In the genomic region with DNA sequence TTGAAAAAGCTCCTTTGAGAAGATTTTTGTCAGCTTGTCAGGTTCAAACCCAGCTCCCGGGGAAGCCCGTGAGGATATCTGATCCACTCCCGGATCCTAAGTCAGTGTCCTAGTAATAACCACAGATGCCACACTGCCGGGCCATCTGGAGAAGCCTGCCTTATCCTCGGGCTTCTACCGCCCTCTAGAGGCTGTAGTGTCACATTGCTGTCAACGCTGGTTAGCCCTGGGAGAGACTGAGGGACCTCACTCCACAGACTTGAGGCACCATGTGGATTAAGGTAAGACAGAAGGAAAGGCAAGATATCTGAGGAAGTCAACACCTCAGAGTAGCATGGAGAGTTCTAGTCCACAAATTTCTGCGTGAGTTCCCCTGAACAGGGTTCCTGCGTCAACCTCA, we compare ENCODE assay signal across 8 mouse cellular contexts.
A peak's percentile ranks its signal among the peaks of the same experiment; 100 is the strongest.
DNase-seq lines count a peak whose midpoint lies in the region; ATAC-seq and TF ChIP-seq lines count a peak whose summit lies in the region.

No protein-coding gene starts in this region.

- H3K4me3 ChIP-seq in gastrocnemius, adult 2 months = no peak overlapping the region; the same call in 1 of the 2 replicates
- H3K4me3 ChIP-seq in hindbrain, embryonic 16.5 days (ENCODE audit: low read length) = no peak overlapping the region

- peak overlapping the region; percentile 71; the same call in 1 of the 2 replicates for H3K27ac ChIP-seq in gastrocnemius, adult 2 months
- no peak overlapping the region for H3K27ac ChIP-seq in hindbrain, embryonic 16.5 days (ENCODE audit: low read depth, low read length)

- intact Hi-C loops in gastrocnemius, adult 2 months (cut with DNase I) = loop anchor here (1.0 to 10.0 kb wide), 6 partner anchors 78 to 579 kb away; a partner anchor contains a TSS

- ATAC-seq in hindbrain, embryonic 16.5 days = peak; percentile 95
- ATAC-seq in megakaryocyte, adult 5-6 weeks (ENCODE audit: poor library complexity, severe bottlenecking) = peak; percentile 84

- no peaks in the 10 kb centered on the region for H3K9me3 ChIP-seq in hindbrain, embryonic 16.5 days (ENCODE audit: control insufficient read depth, low read length)

- peak; percentile 50 for DNase-seq in ZHBTc4 (ENCODE audit: low read depth, low spot score)
- peak; percentile 84 to 88 for DNase-seq in cerebellum, postnatal 25 days
- DNase-seq in gastrocnemius, adult 2 months = peak; percentile 84
- peak; percentile 80 to 84 for DNase-seq in layer of hippocampus, postnatal 36 days
- peak; percentile 87 to 91 for DNase-seq in right cerebral cortex, postnatal 10 days (ENCODE audit: low spot score in 2 of 2)
- DNase-seq in yolk sac, embryonic 10.5 days (ENCODE audit: low spot score) = peak; percentile 61

- H3K36me3 ChIP-seq in hindbrain, embryonic 16.5 days (ENCODE audit: control insufficient read depth, insufficient read depth, low read length) = no peaks in the 10 kb centered on the region

- 11% methylated on average over 9 of the region's 9 CpGs for WGBS in hindbrain, embryonic 16.5 days

- no peaks in the 10 kb centered on the region for H3K4me1 ChIP-seq in hindbrain, embryonic 16.5 days (ENCODE audit: control insufficient read depth, insufficient read depth, low read depth, low read length)

- TF ChIP-seq CTCF in gastrocnemius, adult 2 months (IDR thresholded peaks at IDR 0.05) = peak; percentile 95

- H3K27me3 ChIP-seq in hindbrain, embryonic 16.5 days (replicated peaks; ENCODE audit: control insufficient read depth, insufficient read depth, low read length) = no peaks in the 10 kb centered on the region

- H3K9ac ChIP-seq in hindbrain, embryonic 16.5 days (ENCODE audit: low read depth, low read length) = no peak overlapping the region

- H3K4me2 ChIP-seq in hindbrain, embryonic 16.5 days (ENCODE audit: low read length) = peak overlapping the region; percentile 28; the same call in 1 of the 2 replicates
